Mouse (Mus musculus): ENCODE results near the gene Cbwd1. TPM values are rescaled to one million over a fixed set of nuclear protein-coding genes. Genes with fewer than 3 reads are reported as not detected.

Cbwd1 gene
- polyA plus RNA-seq, 1 experiment from 2014 or later = 16.9 TPM

- H3K4me1 ChIP-seq = peaks cover 14% of the 10 kb centered on the region; the same call in 1 of the 2 replicates
- no peak overlapping the region for H3K4me2 ChIP-seq
- H3K36me3 ChIP-seq = no peaks in the 10 kb centered on the region
- no peak overlapping the region for H3K27ac ChIP-seq
- ATAC-seq = no peak
- H3K9me3 ChIP-seq (replicated peaks) = no peaks in the 10 kb centered on the region
- H3K27me3 ChIP-seq (replicated peaks) = peaks cover 83% of the 10 kb centered on the region
- H3K9ac ChIP-seq = no peak overlapping the region
- 10% methylated on average over 3 of the region's 3 CpGs for WGBS (ENCODE audit: insufficient replicate concordance)
- no peak overlapping the region for H3K4me3 ChIP-seq
Measured at GRCm38 (mm10) chr19:24901666-24902065, 59.7 kb downstream of the Cbwd1 start.

GRCm38 (mm10) chr19:24900581-24901220 is 60.7 kb downstream of the Cbwd1 start, which contains the start of gene Foxd4:
Foxd4 (minus strand) TSS chr19:24901197.
- no peak for ATAC-seq
- peak within 1 kb of the TSS; percentile 35 for H3K4me3 ChIP-seq
- H3K36me3 ChIP-seq = no peaks in the 10 kb centered on the region
- peaks cover 92% of the 10 kb centered on the region for H3K27me3 ChIP-seq (replicated peaks)
- H3K4me1 ChIP-seq = peaks cover 14% of the 10 kb centered on the region; the same call in 1 of the 2 replicates
- no peaks in the 10 kb centered on the region for H3K9me3 ChIP-seq (replicated peaks)
- no peak within 1 kb of the TSS for H3K9ac ChIP-seq
- 2% methylated on average over 27 of the region's 27 CpGs for WGBS (ENCODE audit: insufficient replicate concordance)
- peak within 1 kb of the TSS; percentile 60 for H3K4me2 ChIP-seq
- no peak within 1 kb of the TSS for H3K27ac ChIP-seq

GRCm38 (mm10) chr19:24899578-24900544 is 61.5 kb downstream of the Cbwd1 start:
- Histone ChIP-seq H3K4me3 (peak overlapping the region; percentile 35), H3K27me3 (replicated peaks) (peaks cover 95% of the 10 kb centered on the region), H3K9ac (no peak overlapping the region), H3K4me2 (peak overlapping the region; percentile 60), H3K27ac (no peak overlapping the region), H3K4me1 (peaks cover 14% of the 10 kb centered on the region; the same call in 1 of the 2 replicates), H3K9me3 (replicated peaks) (no peaks in the 10 kb centered on the region), H3K36me3 (no peaks in the 10 kb centered on the region)
- ATAC-seq = no peak
- under 1% methylated on average over 82 of the region's 84 CpGs for WGBS (ENCODE audit: insufficient replicate concordance)

GRCm38 (mm10) chr19:24898737-24899577 is 62.5 kb downstream of the Cbwd1 start:
- peaks cover 14% of the 10 kb centered on the region; the same call in 1 of the 2 replicates for H3K4me1 ChIP-seq
- H3K27me3 ChIP-seq (replicated peaks) = peaks cover 89% of the 10 kb centered on the region
- H3K9me3 ChIP-seq (replicated peaks) = no peaks in the 10 kb centered on the region
- H3K27ac ChIP-seq = no peak overlapping the region
- ATAC-seq = no peak
- peak overlapping the region; percentile 60; the same call in 1 of the 2 replicates for H3K4me2 ChIP-seq
- no peaks in the 10 kb centered on the region for H3K36me3 ChIP-seq
- H3K4me3 ChIP-seq = 0 out of 2 replicates have a peak overlapping the region, but pooled peaks have one; percentile 35
- 5% methylated on average over 34 of the region's 34 CpGs for WGBS (ENCODE audit: insufficient replicate concordance)
- H3K9ac ChIP-seq = no peak overlapping the region

- ATAC-seq = no peak
- Histone ChIP-seq H3K27ac (no peak overlapping the region), H3K36me3 (no peaks in the 10 kb centered on the region), H3K9me3 (replicated peaks) (no peaks in the 10 kb centered on the region), H3K4me1 (peaks cover 14% of the 10 kb centered on the region; the same call in 1 of the 2 replicates), H3K4me3 (no peak overlapping the region), H3K4me2 (no peak overlapping the region), H3K9ac (no peak overlapping the region), H3K27me3 (replicated peaks) (peaks cover 82% of the 10 kb centered on the region)
- 5% methylated on average over 17 of the region's 20 CpGs for WGBS (ENCODE audit: insufficient replicate concordance)
Measured at GRCm38 (mm10) chr19:24897896-24898736, 63.3 kb downstream of the Cbwd1 start.

DNA sequence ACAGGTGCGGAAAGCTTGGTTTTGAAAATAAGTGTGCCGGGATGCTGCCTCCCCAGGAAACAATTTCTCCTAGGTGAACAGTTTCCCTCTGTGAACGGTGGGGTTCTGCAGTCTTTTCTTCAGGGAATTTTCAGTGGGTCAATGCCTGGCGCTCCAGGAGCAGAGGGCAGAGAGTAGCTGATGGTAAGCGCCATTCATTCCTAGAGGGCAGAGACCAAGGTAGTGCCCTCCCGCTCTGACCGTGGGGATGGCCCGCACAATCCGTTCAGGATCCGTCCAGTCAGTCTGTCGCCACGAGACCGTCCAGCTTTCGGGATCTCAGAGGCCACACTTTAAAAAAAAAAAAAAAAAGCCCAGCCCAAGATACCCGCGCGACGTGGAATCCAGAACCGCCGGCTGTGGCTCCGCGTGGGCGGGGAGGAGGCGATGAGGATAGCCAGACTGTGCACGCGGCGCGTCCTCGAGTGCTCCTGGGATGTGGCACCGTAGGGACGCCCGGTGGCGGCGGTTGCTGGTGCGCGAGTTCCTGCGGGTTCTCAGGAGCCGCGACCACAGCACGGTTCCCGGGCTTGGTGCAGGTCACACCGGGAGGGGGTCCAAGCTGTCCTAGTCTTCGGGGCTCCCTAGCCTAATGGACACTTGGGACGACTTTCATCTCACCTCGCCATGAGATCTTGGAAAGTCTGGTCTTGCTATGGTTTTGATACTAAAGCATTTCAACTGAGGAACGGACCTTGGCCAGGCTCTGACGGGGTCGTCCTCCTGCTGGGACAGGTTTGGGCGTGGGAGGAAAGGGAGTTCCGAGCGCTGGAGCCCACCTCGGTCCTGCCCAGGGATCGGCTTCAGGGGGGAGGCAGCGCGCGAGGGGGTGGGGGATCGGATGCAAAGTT is 64.2 kb downstream of the Cbwd1 start:
- ATAC-seq = no peak

GRCm38 (mm10) chr19:24896536-24896935 is 64.9 kb downstream of the Cbwd1 start:
- H3K27ac ChIP-seq = no peak overlapping the region
- peaks cover 14% of the 10 kb centered on the region; the same call in 1 of the 2 replicates for H3K4me1 ChIP-seq
- no peaks in the 10 kb centered on the region for H3K36me3 ChIP-seq
- H3K4me3 ChIP-seq = no peak overlapping the region
- no peaks in the 10 kb centered on the region for H3K9me3 ChIP-seq (replicated peaks)
- H3K9ac ChIP-seq = no peak overlapping the region
- ATAC-seq = no peak
- WGBS (ENCODE audit: insufficient replicate concordance) = 21% methylated on average over 4 of the region's 4 CpGs
- no peak overlapping the region for H3K4me2 ChIP-seq
- H3K27me3 ChIP-seq (replicated peaks) = peaks cover 66% of the 10 kb centered on the region

More for the DNA sequence above, 64.2 kb downstream of the Cbwd1 start:
- 0 out of 2 replicates have a peak overlapping the region, but pooled peaks have one; percentile 6 for H3K4me3 ChIP-seq
- H3K9me3 ChIP-seq (replicated peaks) = no peaks in the 10 kb centered on the region
- H3K4me1 ChIP-seq = peaks cover 14% of the 10 kb centered on the region; the same call in 1 of the 2 replicates
- no peaks in the 10 kb centered on the region for H3K36me3 ChIP-seq
- no peak overlapping the region for H3K9ac ChIP-seq
- 3% methylated on average over 57 of the region's 57 CpGs for WGBS (ENCODE audit: insufficient replicate concordance)
- H3K4me2 ChIP-seq = no peak overlapping the region
- H3K27ac ChIP-seq = no peak overlapping the region
- peaks cover 73% of the 10 kb centered on the region for H3K27me3 ChIP-seq (replicated peaks)

GRCm38 (mm10) chr19:24886888-24887287 is 74.5 kb downstream of the Cbwd1 start:
- Histone ChIP-seq H3K27ac (no peak overlapping the region), H3K36me3 (no peaks in the 10 kb centered on the region), H3K4me3 (no peak overlapping the region), H3K4me1 (no peaks in the 10 kb centered on the region), H3K9me3 (replicated peaks) (no peaks in the 10 kb centered on the region), H3K27me3 (replicated peaks) (peaks cover 34% of the 10 kb centered on the region), H3K4me2 (no peak overlapping the region), H3K9ac (no peak overlapping the region)
- WGBS (ENCODE audit: insufficient replicate concordance) = 57% methylated on average over 3 of the region's 3 CpGs
- ATAC-seq = no peak

DNA sequence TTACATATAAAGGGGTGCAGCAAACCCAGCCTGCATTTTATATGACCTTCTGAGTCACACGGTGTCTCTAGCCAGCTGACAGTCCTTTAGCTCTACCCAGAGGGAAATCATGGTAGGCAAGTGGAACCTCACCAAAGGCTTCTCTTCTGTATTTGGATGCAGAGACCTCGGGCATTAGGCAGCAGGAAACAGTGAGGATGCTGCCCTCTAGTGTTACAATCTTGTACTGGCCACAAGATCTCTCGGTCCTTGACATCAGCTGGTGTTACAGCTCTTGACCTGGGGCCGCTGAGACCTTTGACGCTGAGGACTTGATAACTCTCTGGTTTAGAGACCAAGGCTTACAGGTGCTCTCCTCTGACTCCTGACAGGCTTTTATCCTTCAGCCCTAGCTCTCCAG is 75.9 kb downstream of the Cbwd1 start:
- no peaks in the 10 kb centered on the region for H3K9me3 ChIP-seq (replicated peaks)
- WGBS (ENCODE audit: insufficient replicate concordance) = 12% methylated on average over 5 of the region's 5 CpGs
- H3K27me3 ChIP-seq (replicated peaks) = peaks cover 35% of the 10 kb centered on the region
- H3K9ac ChIP-seq = no peak overlapping the region
- no peak for ATAC-seq
- H3K4me1 ChIP-seq = no peaks in the 10 kb centered on the region
- no peak overlapping the region for H3K27ac ChIP-seq
- H3K4me3 ChIP-seq = no peak overlapping the region
- no peak overlapping the region for H3K4me2 ChIP-seq
- no peaks in the 10 kb centered on the region for H3K36me3 ChIP-seq

- no peaks in the 10 kb centered on the region for H3K9me3 ChIP-seq (replicated peaks)
- no peak overlapping the region for H3K9ac ChIP-seq
- H3K27me3 ChIP-seq (replicated peaks) = peaks cover 24% of the 10 kb centered on the region
- H3K4me2 ChIP-seq = no peak overlapping the region
- 52% methylated on average over 4 of the region's 4 CpGs for WGBS (ENCODE audit: insufficient replicate concordance)
- H3K4me1 ChIP-seq = no peaks in the 10 kb centered on the region
- H3K36me3 ChIP-seq = no peaks in the 10 kb centered on the region
- H3K4me3 ChIP-seq = no peak overlapping the region
- H3K27ac ChIP-seq = no peak overlapping the region
- no peak for ATAC-seq
Measured at GRCm38 (mm10) chr19:24881237-24881636, 80.2 kb downstream of the Cbwd1 start.
